Mouse (Mus musculus): ENCODE measurements around the gene Ctrb1. TPM values are rescaled to one million over a fixed set of nuclear protein-coding genes. Genes with fewer than 3 reads are reported as not detected.

Gene Ctrb1
- polyA plus RNA-seq, 2 experiments from 2014 or later, result not detected

DNA sequence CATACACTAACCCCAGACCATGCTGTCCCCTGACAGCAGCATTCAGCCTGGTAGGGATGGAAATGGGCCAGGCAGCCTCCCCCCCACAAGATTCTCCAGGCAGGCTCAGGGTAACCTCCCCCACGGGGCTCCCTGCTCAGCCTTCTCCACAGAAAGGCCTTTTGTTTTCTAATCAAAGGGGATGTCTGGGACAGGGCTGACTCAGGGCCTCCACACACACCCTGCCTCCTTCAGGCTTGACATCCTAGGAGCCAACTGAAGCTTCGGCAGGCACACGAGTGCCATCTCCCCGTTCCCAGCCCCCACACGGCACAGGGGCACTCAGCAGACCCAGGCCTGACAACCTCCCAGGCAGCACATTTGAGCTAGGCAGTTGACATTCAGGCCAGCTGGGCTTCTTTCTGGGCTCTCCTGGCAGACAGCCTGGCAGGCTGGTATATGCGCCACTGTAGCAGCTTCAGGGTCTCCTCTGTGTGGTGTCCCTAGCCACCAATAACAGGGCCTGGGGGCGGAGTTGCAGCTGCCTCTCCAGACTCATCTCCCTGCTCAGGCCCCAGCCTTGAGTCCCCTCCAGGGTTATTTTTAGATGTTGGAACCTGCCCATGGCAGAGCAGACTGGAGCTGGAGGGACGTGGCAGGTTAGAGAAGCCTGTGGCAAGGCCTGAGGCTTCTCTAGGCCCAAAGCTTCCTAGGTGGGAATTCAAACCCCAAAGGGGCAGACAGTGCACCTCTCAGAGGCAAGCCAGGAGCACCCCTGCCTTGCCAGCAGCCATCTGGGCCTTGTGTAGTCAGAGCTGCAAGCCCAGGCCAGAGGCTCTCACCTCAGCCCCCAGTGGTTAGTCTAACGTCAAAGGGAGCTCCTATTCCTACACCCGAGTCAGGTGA lies 26.0 kb upstream of the Ctrb1 start:
- ATAC-seq, result no peak

DNA sequence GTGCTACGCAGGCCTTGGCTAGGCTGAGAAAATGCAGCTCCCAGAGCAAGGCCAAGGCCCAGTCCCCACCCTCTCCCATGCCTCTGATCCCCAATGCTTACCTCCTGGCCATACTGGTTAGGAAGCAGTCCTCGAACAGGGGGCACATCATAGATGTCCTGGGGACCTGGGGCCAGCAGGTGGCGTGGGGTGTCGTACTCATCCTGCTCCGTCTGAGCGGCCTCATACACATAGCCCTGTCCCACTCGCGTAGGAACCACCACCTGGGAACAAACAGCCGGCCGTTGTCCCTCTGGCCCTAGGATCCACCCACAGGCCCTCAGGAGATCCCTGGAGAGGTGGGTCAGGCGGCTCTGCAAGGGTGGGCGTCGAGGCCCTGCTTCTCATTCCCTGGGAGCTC lies 24.7 kb upstream of the Ctrb1 start:
- no peak for ATAC-seq

DNA sequence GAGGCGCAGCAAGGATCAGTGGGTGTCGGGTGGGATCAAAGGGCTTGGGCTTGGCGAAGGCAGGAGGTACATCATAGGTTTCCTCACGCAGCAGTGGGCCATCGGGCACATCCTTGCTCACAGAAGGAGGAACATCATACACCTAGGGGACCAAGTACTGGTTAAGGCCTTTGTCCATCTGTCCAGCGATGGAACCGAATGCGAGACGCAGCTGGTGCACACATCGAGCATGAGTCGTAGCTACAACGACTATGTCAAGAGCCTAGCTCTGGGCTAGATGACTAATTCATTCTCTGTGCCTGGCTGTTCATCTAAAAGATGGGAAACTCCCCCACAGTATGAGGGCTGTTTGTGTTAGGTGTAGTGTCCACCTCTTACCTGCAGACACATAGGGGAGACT lies 23.5 kb upstream of the Ctrb1 start:
- ATAC-seq, result no peak

DNA sequence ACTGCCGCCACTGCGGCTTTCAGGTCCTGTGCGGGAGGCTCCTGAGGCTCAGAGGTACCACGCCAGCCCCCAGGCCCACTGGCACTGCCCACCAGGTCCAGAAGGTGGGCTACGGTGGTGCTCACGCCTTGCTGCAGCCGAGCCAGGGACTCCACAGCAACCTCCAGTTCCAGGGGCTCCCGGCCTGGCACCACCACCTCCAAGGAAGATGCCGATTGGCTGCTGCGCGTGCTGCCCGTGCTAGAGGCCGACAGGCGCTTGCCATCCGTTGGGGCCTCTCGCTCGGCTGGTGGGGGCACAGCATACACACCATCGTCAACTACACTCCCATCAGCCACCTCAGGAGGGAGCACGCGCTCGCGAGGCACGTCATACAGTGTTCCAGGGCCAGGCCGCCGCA lies 23.0 kb upstream of the Ctrb1 start:
- no peak for ATAC-seq

DNA sequence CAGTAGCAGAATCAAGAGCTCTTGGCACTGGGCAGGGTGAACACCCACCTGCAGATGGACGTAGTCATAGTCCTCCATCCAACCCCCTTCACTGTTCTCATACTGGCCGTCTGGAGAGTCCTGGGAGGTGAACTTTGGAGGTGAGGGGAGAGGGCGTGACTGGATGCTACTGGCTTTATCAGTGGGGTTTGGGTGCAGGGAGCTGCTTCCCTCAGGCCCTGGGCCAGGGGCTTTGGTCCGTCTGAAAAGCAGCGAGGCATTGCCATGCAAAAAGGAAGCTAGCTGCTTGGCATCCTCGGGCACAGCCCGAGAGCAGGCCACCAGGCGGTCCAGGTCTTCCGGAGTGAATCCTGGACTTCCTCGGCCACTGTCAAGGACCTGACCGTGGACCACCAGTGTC lies 22.5 kb upstream of the Ctrb1 start:
- no peak for ATAC-seq

DNA sequence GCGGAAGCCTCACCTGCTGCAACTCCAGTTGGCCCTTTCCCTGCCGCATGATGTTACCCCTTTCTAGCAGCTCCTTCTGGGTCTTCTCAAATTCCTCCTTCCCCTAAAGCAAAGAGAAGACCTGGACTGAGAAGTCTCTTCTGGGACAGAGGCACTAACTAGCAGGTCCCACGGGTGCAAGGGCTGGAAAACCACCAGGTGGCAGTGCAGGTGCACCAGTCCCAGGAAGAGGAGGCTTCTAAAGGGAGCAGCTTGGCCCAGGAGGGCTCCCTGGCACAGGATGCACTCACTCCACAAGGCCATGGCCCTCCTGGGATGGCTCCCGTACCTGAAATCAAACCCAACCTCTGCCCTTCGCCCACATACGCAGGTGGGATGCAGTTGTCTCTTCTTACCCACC lies 21.8 kb upstream of the Ctrb1 start:
- ATAC-seq, result peak; percentile 71

DNA sequence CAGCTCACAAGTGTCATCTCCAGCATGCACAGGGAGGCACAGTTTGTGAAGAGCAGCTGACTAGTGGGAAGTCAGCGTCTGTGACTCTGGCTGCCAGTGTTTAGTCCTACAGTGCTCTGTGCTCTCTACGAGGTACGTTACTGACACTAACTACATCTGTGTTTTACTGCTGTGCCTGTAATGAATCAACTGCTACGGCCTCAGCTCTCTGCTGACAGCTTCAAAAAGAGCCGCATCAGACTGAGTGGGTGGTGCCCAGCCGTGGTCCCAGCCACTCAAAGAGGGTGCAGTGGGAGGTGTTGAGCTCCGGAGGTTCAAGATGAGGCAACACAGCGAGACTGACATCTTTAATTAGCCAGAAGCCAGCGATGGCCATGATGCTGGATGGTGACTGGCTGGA lies 21.3 kb upstream of the Ctrb1 start:
- ATAC-seq, result no peak

DNA sequence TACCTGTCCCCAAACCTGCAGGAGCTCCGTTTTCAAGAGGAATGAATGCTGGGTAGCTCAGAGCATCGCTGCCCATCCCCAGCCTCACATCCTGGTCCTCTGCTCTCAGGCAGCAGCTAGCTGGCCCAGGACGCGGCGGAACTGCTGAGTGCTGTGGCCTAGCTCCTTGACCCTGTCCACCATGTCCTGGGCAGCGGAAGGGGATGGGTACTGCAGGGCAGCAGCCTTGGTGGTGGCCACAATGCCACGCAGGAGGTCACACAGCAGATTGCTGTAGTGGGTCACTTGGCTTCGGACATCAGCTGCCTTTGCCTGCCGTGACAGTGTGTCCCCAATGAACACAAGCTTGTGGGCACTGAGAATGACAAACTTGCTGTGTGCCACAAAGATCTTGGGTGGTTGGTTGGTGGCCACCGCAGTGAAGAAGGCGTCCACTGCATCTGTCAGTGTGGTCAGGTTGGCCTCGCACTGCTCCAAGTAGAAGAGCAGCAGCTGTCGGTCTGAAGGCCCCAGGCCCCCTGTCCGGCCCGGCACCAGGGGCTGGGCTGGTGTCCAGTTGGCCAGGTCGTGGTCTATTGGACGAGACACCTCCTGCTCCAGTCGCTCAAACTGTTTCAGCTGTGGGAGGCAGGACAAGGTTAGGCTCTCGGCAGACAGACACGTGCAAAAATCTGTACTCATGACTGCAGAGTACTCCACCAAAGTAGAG lies 20.1 kb upstream of the Ctrb1 start:
- no peak for ATAC-seq

DNA sequence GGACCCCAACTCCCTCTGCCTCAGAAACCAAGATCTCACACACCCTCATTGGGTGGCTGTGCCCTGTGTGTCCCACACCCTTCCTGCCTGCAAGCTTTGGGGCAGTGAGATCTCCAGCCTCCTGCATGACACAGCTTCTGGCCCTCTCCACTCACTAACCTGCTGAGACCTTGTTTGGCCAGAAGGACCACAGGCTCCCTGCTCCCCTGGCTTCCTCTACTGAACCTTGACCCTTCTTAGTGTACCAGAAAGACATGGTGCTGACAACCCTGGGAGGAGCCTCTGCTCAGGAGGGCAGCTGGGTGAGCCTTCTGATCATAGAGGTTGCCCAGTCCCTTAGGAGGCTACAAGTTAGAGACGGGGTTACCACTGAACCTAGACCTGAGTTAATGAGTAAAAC lies 18.4 kb upstream of the Ctrb1 start:
- no peak for ATAC-seq

DNA sequence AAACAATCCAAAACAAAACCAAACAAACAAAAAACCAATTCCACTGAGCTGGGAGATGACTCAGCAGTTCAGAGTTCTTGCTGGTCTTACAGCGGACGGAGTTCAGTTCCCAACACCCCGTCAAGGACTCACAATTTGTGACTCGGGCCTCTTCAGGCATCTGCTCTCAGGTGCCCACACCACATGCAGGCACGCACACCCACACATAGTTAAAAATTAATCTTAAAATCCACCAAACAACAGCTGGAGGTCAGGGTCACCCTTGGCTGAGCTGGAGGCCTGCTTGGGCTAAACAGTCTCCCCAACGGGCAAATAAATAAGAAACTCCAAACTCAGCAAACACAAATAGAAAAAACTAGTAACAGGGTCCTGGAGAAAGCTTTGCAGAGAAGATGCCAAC lies 17.5 kb upstream of the Ctrb1 start:
- ATAC-seq, result no peak

DNA sequence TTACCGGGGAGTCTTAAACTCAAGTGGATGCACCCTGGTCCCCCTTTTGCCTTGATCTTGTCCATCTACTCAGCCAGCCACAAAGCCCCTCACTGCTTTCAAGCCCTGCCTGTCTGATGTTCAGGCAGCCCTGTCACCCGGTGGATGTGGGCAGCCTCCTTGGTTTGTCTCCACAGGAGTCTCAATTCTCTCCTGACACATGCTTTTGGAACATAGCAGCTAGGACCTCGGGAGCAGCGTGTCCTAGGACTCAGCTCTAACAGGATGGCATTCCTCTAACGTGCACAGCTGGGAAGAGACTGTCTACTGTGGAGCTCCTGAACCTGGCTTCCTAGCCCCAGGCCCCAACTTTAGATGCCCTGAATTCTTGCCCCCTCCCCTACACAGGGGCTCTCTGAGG lies 14.9 kb upstream of the Ctrb1 start:
- ATAC-seq, result no peak

DNA sequence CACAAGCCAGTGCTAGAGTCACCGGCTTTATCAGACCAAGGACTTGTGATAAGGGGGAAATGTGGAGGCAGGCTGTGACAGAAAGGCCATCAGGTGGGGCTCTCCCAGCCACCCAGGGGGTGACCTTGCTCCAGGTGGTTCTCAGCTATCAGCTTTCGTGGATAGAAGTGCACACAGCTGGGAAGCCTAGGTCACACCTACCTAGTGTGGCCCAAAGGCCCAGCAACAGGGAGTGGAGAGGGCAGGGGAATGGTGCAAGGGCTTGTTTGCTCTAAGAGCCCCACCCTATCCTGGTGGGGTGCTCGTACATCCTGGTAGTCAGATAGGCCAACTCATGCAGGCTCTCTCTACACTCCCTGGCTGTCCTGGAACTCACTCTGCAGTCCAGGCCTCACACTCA lies 14.4 kb upstream of the Ctrb1 start:
- ATAC-seq, result no peak

DNA sequence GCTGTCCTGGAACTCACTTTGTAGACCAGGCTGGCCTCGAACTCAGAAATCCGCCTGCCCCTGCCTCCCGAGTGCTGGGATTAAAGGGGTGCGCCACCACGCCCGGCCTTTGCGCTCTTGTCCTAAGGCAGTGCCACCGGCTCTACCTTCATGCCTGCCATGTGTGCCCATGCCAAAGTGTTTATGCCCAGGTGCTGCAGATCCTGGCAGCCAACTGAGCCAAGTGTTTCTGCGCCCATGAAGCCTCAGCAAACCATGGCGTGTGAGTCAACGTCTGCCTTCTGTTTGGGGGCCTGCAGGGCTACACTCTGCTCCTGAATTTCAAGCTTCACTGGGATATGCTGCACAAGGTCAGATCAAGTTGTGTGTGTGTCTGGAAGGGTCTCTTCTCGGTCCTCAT lies 13.8 kb upstream of the Ctrb1 start:
- ATAC-seq, result no peak

DNA sequence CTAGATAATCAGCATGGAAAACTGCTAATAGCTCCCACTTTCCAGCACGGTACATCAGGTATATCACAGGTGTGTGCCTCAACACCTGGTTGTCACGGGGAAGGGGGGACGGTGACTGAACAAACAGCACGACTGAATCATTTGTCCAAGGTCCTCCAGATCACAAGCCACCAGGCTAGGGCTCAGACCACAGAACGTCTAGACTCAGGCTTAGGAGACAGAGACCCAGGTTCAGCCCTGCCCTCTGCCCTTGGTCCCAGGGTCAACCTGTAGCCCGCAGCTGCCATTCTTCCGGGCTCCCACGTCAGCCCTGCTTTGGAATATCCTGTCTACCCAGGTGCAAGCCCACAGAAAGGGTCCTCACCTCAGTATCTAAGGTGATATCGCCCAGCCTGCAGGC lies 10.6 kb upstream of the Ctrb1 start:
- ATAC-seq, result no peak

DNA sequence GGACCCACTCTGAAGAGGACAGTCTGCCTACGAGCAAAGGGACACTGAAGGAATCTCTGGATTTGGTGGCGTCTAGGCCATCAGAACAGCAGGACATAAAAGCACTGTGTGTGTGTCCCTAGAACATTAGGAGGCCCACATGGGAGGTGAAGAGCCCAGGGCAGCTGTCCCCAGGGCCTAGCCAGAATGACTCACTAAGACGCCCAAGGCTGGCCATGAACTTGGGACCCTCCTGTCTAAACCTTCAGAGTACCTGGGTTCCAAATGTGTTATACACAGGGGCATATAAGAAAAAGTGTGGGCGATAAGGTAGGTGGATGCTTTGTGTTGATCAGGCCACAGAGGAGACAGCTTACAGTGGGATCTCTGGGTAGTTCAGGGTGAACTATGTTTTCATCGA lies 9.9 kb upstream of the Ctrb1 start:
- ATAC-seq, result no peak

DNA sequence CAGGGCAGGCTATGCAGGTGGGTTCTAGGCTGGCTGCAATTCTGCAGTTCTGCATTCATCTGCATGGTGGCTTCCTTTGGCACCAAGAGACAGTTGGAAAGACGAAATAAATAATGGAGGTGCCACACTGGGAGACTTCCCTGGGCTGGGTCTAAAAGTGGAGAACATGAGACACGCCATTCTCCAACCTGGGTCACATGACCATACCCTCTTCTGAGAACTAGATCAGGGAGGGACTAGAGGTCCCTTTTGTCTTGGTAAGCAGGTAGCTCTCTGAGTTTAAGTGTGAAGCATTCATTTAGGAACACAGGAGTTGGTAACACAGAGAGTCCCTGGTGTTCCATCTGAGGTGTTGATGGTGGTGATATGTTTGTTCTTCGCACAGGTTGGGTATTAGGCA lies 9.4 kb upstream of the Ctrb1 start:
- ATAC-seq, result no peak

DNA sequence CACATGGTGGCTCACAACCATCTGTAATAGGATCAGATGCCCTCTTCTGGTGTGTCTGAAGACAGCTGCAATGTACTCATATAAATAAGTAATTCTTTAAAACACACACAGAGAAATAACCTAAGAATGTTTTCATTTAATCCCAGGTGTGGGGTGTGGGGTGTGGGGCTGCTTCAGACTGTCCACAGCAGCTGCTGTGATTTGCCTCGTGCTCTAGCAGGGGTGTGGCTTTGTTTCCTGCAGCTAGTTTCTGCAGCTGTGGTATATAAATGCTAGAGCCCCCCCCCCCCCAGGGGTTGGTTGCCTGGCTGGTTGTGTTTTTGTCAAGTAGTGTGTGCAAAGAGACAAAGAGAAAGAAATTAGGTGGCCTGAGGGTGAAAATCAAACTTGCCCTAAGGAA lies 8.2 kb upstream of the Ctrb1 start:
- ATAC-seq, result no peak

DNA sequence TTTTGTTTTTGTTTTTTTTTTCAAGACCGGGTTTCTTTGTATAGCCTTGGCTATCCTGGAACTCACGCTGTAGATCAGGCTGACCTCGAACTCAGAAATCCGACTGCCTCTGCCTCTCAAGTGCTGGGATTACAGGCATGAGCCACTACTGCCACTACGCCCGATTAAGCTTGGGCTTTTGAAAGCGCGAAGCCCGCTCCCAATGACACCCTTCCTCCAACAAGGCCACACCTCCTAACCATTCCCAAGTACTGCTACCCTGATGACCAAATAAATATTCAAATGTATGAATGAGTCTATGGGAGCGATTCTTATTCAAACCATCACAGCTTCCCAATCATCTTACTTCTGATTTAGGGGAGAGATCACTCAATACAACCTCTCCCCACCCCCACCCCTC lies 6.8 kb upstream of the Ctrb1 start:
- no peak for ATAC-seq

DNA sequence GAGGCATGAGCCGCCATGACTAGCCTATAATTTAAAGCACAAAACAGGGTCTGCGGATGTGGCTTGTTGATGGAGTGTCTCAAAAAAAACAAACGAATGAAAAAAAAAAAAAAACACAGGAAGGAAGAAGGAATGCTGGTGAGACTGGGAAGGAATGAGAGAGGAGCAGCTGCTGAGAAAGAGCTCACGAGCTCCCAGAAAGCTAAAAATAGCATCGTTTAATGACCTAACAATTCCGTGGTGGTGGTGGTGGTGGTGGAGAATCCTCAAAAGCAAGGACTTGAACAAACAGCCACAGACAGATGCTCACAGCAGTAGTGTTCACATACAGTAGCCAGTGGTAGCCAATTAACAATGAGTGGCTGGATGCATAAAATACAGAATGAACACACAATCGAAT lies 4.6 kb upstream of the Ctrb1 start:
- ATAC-seq, result no peak

DNA sequence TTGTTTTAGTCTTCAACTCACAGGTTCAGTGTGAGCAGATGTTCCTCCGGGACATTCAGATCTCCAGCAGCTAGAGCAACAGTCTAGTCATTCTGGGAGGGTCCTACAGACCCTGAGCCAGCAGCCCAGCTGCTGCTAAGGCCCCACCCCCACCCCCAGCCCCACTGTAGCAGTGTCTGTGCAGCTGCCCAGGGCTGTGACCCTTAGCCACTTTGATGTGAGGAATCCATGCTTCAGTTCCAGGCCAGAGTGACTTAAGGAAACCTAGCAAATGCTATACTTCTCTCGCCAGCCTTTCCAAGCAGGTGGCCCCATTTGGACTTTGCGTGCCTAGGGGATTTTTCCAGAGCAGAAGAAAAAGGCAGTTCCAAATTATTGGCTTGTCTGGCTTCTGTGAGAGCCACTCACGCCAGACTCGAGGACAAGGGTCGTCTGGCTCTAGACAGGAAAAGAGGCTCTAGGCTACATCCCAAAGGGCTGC lies 2.5 kb upstream of the Ctrb1 start:
- ATAC-seq, result no peak

DNA sequence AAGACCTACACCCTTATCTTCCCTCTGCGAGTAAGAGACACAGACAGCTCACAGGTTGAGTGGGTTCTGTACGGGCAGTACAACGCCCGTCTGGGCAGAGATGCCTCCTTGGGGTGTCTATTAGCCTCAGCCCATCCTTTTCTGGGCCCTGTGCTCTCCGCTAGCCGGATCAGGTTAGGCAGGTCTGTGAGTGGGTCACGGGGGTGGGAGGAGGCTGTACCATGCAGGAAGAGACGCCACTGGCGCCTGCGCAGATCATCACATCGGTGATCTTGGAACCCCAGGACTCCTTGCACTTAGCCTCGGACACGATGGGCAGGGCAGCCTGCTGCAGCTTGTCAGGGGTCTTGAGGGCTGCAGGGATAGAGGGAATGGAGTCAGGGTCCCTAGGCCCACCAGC lies 3.9 kb downstream of the Ctrb1 start:
- no peak for ATAC-seq

DNA sequence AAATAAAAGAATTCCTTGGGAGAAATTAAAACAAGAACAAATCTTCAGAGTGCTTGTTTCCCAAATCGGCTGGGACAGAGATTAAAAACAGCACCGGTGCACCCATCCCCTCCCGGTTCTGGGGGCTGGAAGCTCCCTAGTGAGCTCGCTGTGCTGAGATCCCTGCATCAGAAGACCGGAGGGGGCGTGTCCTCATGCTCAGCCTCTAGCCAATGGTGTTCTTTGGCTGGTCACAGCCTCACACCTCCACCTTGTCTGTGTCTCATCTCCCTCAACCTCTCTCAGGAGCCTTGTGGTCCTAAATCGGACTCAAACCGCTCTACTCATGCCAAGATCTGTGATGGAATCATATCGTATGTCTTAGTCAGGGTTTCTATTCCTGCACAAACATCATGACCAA lies 8.3 kb downstream of the Ctrb1 start:
- no peak for ATAC-seq

DNA sequence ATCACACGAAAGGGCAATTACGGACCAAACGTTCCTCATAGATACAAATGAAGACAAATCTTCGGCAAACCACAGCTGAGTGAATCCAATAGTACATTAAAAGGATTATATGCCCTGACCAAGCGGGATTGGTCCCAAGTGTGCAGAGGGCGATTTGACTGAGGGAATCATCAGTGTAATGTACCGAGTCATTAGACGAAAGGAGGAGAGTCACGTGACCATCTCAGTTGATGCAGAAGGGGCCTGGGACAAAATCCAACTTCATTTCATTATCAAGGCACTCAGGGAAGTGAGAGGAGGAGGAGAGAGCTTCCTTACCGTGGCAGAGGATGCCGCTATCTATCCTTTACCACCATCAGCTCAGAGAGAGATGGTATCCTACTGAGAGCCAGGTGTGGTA lies 9.7 kb downstream of the Ctrb1 start:
- no peak for ATAC-seq

DNA sequence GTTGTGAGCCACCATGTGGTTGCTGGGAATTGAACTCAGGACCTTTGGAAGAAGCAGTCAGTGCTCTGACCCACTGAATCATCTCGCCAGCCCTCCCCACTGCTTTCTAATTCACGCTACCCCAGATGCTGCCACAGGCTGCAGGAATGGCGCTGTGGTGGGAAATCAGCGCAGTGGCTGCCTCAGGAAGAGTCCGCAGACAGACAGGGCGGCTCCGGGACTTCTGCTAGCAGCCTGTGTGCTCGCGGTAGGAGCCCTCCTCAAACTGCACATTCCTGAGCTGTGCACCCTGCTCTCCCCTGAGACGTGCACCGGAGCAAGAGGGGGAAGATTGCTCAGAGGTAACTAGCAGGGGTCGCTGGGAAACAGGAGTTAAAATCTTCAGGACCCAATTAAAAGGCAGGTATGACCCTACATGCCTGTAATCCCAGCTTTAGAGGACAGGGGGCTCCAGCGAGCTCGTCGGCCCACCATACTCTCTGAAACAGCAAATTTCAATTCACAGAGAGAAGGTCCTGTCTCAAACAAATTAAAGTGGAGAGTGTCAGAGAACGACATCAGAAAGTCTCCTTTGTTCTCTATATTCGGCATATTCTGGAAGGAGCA lies 10.3 kb downstream of the Ctrb1 start:
- no peak for ATAC-seq
